Mouse (Mus musculus) CH12.LX (cell line): Measurements from ENCODE around the gene Iqgap3. TPM values are rescaled to one million over a fixed set of nuclear protein-coding genes. Genes with fewer than 3 reads are reported as not detected.

Experiments used
- DNase-seq: peaks from one replicate; pipeline ENCODE4 v3.0.0-alpha.2; 2013; ENCODE audit errors: extremely low read depth
- H3K27ac ChIP-seq: 2 replicates; pipeline ENCODE4 v1.5.1; 2012; ENCODE audit warnings: low read depth, mild to moderate bottlenecking, control low read depth, moderate library complexity; ENCODE audit not compliant: insufficient read depth
- H3K27me3 ChIP-seq: replicated peaks from 2 replicates; pipeline ENCODE3; 2012; ENCODE audit warnings: inconsistent platforms
- H3K36me3 ChIP-seq, 2 experiments: replicated peaks in 1 of 2; 2 replicates each; pipeline versions ENCODE3 to v1.6.1; 2012; ENCODE audit warnings: inconsistent platforms in 1 of 2, low read length in 1 of 2, mild to moderate bottlenecking in 1 of 2, mixed read lengths in 1 of 2, moderate library complexity in 1 of 2; ENCODE audit not compliant: control insufficient read depth in 1 of 2, insufficient read depth in 1 of 2
- H3K4me1 ChIP-seq, 2 experiments: 2 replicates each; pipeline ENCODE4 v1.6.1; 2012; ENCODE audit warnings: inconsistent platforms in 1 of 2, moderate library complexity in 1 of 2; ENCODE audit not compliant: insufficient read depth in 2 of 2, control insufficient read depth in 1 of 2
- H3K4me2 ChIP-seq: 2 replicates; pipeline ENCODE4 v1.6.1; 2012; ENCODE audit warnings: low read depth, mild to moderate bottlenecking, control low read depth; ENCODE audit not compliant: poor library complexity, insufficient read depth, severe bottlenecking
- H3K4me3 ChIP-seq, 3 experiments: fragments of 150-350 bp in 1 of 3; sonication (generic) in 1 of 3; replicated peaks in 1 of 3; 2 replicates each; pipeline versions ENCODE3 to v1.5.1; 2011 to 2012; ENCODE audit warnings: low read depth in 2 of 3, low read length in 2 of 3, mild to moderate bottlenecking in 2 of 3, moderate library complexity in 2 of 3, control low read depth in 1 of 3, improper control_type of control experiment in 1 of 3, inconsistent platforms in 1 of 3, mixed read lengths in 1 of 3; ENCODE audit not compliant: poor library complexity in 1 of 3
- H3K79me2 ChIP-seq: replicated peaks from 2 replicates; pipeline ENCODE4 v1.6.1; 2012; ENCODE audit warnings: mild to moderate bottlenecking, moderate library complexity; ENCODE audit not compliant: control insufficient read depth, poor library complexity, insufficient read depth, severe bottlenecking; ENCODE audit errors: extremely low read depth
- H3K9ac ChIP-seq: 2 replicates; pipeline ENCODE4 v1.6.1; 2012; ENCODE audit warnings: low read depth, mild to moderate bottlenecking, control low read depth, moderate library complexity; ENCODE audit not compliant: insufficient read depth
- H3K9me3 ChIP-seq: replicated peaks from 2 replicates; pipeline ENCODE3; 2012; ENCODE audit warnings: low read length, inconsistent platforms, mixed read lengths
- BHLHE40 ChIP-seq: IDR thresholded peaks from 2 replicates; pipeline ENCODE4 v1.6.1; 2011; ENCODE audit warnings: mild to moderate bottlenecking, low read depth, low read length, improper control_type of control experiment
- CTCF ChIP-seq, 2 experiments: IDR thresholded peaks in 1 of 2; conservative IDR thresholded peaks in 1 of 2; 2 replicates each; pipeline ENCODE4 v1.5.1; 2011 to 2012; ENCODE audit warnings: low read depth in 2 of 2, low read length in 2 of 2, improper control_type of control experiment in 1 of 2, inconsistent platforms in 1 of 2, mild to moderate bottlenecking in 1 of 2, moderate library complexity in 1 of 2
- E2F4 ChIP-seq: IDR thresholded peaks from 2 replicates; pipeline ENCODE4 v1.6.1; 2011; ENCODE audit warnings: low read depth, low read length, improper control_type of control experiment; ENCODE audit not compliant: insufficient replicate concordance
- JUN ChIP-seq: IDR thresholded peaks from 2 replicates; pipeline ENCODE4 v1.6.1; 2011; ENCODE audit warnings: low read depth, mild to moderate bottlenecking, low read length, improper control_type of control experiment, moderate library complexity; ENCODE audit not compliant: insufficient read depth
- JUND ChIP-seq: conservative IDR thresholded peaks from 2 replicates; pipeline ENCODE4 v1.6.1; 2011; ENCODE audit warnings: low read depth, low read length, improper control_type of control experiment
- KAT2A ChIP-seq: IDR thresholded peaks from 2 replicates; pipeline ENCODE4 v1.6.1; 2012; ENCODE audit warnings: low read length, improper control_type of control experiment, inconsistent platforms; ENCODE audit not compliant: insufficient replicate concordance
- MAFK ChIP-seq: IDR thresholded peaks from 2 replicates; pipeline ENCODE4 v1.6.1; 2011; ENCODE audit warnings: low read length, improper control_type of control experiment; ENCODE audit not compliant: insufficient replicate concordance
- MAZ ChIP-seq: IDR thresholded peaks from 2 replicates; pipeline ENCODE4 v1.6.1; 2012; ENCODE audit warnings: low read depth, mild to moderate bottlenecking, inconsistent platforms, low read length, improper control_type of control experiment, moderate library complexity
- NRF1 ChIP-seq: IDR thresholded peaks from 2 replicates; pipeline ENCODE4 v1.6.1; 2014; ENCODE audit warnings: low read depth, mild to moderate bottlenecking, inconsistent platforms, low read length, improper control_type of control experiment, moderate library complexity
- PAX5 ChIP-seq: IDR thresholded peaks from 2 replicates; pipeline ENCODE4 v1.6.1; 2012; ENCODE audit warnings: low read length, inconsistent platforms, mixed read lengths
- POLR2A ChIP-seq: IDR thresholded peaks from 2 replicates; pipeline ENCODE4 v1.6.1; 2011; ENCODE audit warnings: low read depth, mild to moderate bottlenecking, improper control_type of control experiment, low read length
- POLR2AphosphoS2 ChIP-seq: IDR thresholded peaks from 2 replicates; pipeline ENCODE4 v1.6.1; 2011; ENCODE audit warnings: low read depth, low read length, improper control_type of control experiment
- RAD21 ChIP-seq: IDR thresholded peaks from 2 replicates; pipeline ENCODE4 v1.6.1; 2011; ENCODE audit warnings: low read depth, mild to moderate bottlenecking, low read length, improper control_type of control experiment, moderate library complexity
- SIN3A ChIP-seq: IDR thresholded peaks from 2 replicates; pipeline ENCODE4 v1.6.1; 2012; ENCODE audit warnings: low read length, improper control_type of control experiment, inconsistent platforms
- SMC3 ChIP-seq: IDR thresholded peaks from 2 replicates; pipeline ENCODE4 v1.6.1; 2011; ENCODE audit warnings: low read depth, low read length, improper control_type of control experiment
- TBP ChIP-seq: conservative IDR thresholded peaks from 2 replicates; pipeline ENCODE4 v1.6.1; 2011; ENCODE audit warnings: low read depth, low read length, improper control_type of control experiment
- UBTF ChIP-seq: IDR thresholded peaks from 2 replicates; pipeline ENCODE4 v1.6.1; 2012; ENCODE audit warnings: low read depth, mild to moderate bottlenecking, inconsistent platforms, low read length, improper control_type of control experiment, moderate library complexity
- ZC3H11A ChIP-seq: IDR thresholded peaks from 2 replicates; pipeline ENCODE4 v1.6.1; 2012; ENCODE audit warnings: low read depth, mild to moderate bottlenecking, inconsistent platforms, low read length, improper control_type of control experiment
- ZKSCAN1 ChIP-seq: IDR thresholded peaks from 2 replicates; pipeline ENCODE4 v1.6.1; 2012; ENCODE audit warnings: low read depth, inconsistent platforms, low read length, improper control_type of control experiment, borderline replicate concordance
- ZMIZ1 ChIP-seq: IDR thresholded peaks from 2 replicates; pipeline ENCODE4 v1.6.1; 2012; ENCODE audit warnings: low read depth, mild to moderate bottlenecking, inconsistent platforms, low read length, improper control_type of control experiment
- dilution Hi-C: fragments of 300-500 bp; cut with MboI; formaldehyde crosslinking; loops from 2 replicates; pipeline ENCODE4 v1.14.3; 2020; ENCODE audit warnings: low sequenced_read_pairs; ENCODE audit not compliant: extremely low pct_unique_long_range_greater_than_20kb, extremely low pct_ligation_motif_present
- in situ Hi-C: fragments of 300-500 bp; cut with MboI; formaldehyde crosslinking; loops from 3 replicates; pipeline ENCODE4 v1.14.3; 2019; ENCODE audit warnings: low sequenced_read_pairs, low pct_ligation_motif_present, low pct_unique_long_range_greater_than_20kb, mixed read lengths
- polyA plus RNA-seq: library from polyadenylated mRNA; unstranded; fragments of >175 nt; gene quantifications from 2 replicates; pipeline ENCODE4 v1.2.1, GENCODE M21; 2012; ENCODE audit warnings: low read depth; ENCODE audit not compliant: insufficient read length
- total RNA-seq, 2 experiments: library from RNA; depleted of rRNA; stranded (reverse); fragments of 300-350 nt in 1 of 2; fragments of >200 nt in 1 of 2; gene quantifications; 2 replicates each; pipeline ENCODE4 v1.2.3; 2012 to 2014

The Iqgap3 gene
- total and polyA plus RNA-seq, 3 experiments, result 13.0 to 21.9 (median 18.3) TPM

GRCm38 (mm10) chr3:88114396-88114795, 32.6 kb downstream of the Iqgap3 start:
- H3K4me1 ChIP-seq, result no peaks in the 10 kb centered on the region
- H3K4me3 ChIP-seq, result no peak overlapping the region
- peaks cover 56 to 95% of the 10 kb centered on the region in 2 experiments for H3K36me3 ChIP-seq
- in situ Hi-C loops, result no loop called here
- DNase-seq, result no peak
- dilution Hi-C loops, result no loop called here
- no peak overlapping the region for H3K9ac ChIP-seq
- no peak overlapping the region for H3K4me2 ChIP-seq
- TF ChIP-seq KAT2A (no peak), ZC3H11A (no peak), JUND (no peak), NRF1 (no peak), SIN3A (no peak), MAFK (no peak), POLR2A (no peak), SMC3 (no peak), POLR2AphosphoS2 (no peak), JUN (no peak), ZKSCAN1 (no peak), RAD21 (no peak), TBP (no peak), E2F4 (no peak), ZMIZ1 (no peak)
- no peaks in the 10 kb centered on the region for H3K27me3 ChIP-seq
- no peak overlapping the region for H3K27ac ChIP-seq
- no peaks in the 10 kb centered on the region for H3K79me2 ChIP-seq
- H3K9me3 ChIP-seq, result peaks cover 2% of the 10 kb centered on the region

DNA sequence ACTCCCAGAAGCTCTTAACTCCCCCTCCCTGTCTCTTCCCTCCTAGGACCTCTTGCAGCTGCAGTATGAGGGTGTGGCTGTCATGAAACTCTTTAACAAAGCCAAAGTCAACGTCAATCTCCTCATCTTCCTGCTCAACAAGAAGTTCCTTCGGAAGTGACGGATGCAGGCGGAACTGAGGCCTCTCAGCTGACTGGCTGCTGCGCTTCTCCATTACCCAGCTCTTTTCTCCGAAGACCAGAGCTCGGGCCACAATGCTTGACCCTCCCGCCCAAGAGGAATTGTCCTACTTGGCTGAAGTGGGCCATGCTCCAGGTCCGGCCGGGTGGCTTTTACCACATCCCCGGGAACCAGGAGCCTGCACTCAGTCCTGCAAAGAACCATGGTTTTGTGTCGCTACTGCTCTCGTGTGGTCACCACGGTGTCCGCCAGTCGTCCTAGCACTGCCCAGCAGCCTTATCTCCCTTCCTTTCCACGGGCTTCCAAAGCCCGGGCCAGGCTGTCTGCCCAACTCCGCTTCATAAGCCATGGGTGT, 38.4 kb downstream of the Iqgap3 start:
- no peak overlapping the region for H3K4me2 ChIP-seq
- peaks cover 2% of the 10 kb centered on the region for H3K9me3 ChIP-seq
- no peak for TF ChIP-seq PAX5
- TF ChIP-seq CTCF (conservative IDR thresholded peaks at IDR 0.05 in 1 of 2, IDR thresholded peaks at IDR 0.05 in 1 of 2; ENCODE audit: low read depth in 2 of 2, low read length in 2 of 2), result no peak
- TF ChIP-seq RAD21, result no peak
- TF ChIP-seq POLR2A, result no peak
- TF ChIP-seq UBTF, result no peak
- TF ChIP-seq MAZ, result no peak
- TF ChIP-seq BHLHE40, result no peak
- TF ChIP-seq, all 38 proteins: peak for 0
- no peaks in the 10 kb centered on the region for H3K27me3 ChIP-seq
- H3K27ac ChIP-seq, result no peak overlapping the region
- no peaks in the 10 kb centered on the region for H3K4me1 ChIP-seq
- H3K9ac ChIP-seq, result no peak overlapping the region
- dilution Hi-C loops, result no loop called here
- H3K4me3 ChIP-seq, result no peak overlapping the region
- no peaks in the 10 kb centered on the region for H3K79me2 ChIP-seq
- in situ Hi-C loops, result no loop called here
- no peak for DNase-seq
- H3K36me3 ChIP-seq, result peaks cover 25 to 64% of the 10 kb centered on the region in 2 experiments
